Mouse (Mus musculus) heart, adult 10 weeks (tissue): ENCODE data around the gene Angptl2. TPM values are rescaled to one million over a fixed set of nuclear protein-coding genes. Genes with fewer than 3 reads are reported as not detected.

ENCODE experiments used
- polyA plus RNA-seq: library from polyadenylated mRNA; stranded (reverse); fragments of 350-450 nt; fragmentation: Illumina TruSeq; extraction: RNeasy Lipid Tissue Mini Kit (QIAGEN cat#74804); gene quantifications from one replicate; pipeline ENCODE4 v1.2.3, GENCODE M21; 2014; ENCODE audit warnings: low read depth, low replicate concordance

Angptl2 gene
- 66.1 TPM for polyA plus RNA-seq

GRCm38 (mm10) chr2:33215700-33216509 is at the start of gene Angptl2:
Gene Angptl2 (plus strand): TSS chr2:33216069.

Other genes with a start within 250 kb of the Angptl2 start
- gene Slc2a8, start 234.0 kb upstream of the Angptl2 start, polyA plus RNA-seq: 16.6 TPM
- gene Garnl3, start 84.4 kb upstream of the Angptl2 start, polyA plus RNA-seq: 1.7 TPM
- 5.1 TPM for gene Ralgps1, start 155.4 kb downstream of the Angptl2 start, polyA plus RNA-seq
- gene Zbtb34, start 215.3 kb downstream of the Angptl2 start, polyA plus RNA-seq: 3.0 TPM